In genomic region chr4:44973450-44973849, GRCm38 (mm10) we compare ENCODE assay signal across 8 mouse cellular contexts. TPM values are rescaled to one million over a fixed set of nuclear protein-coding genes. Genes with fewer than 3 reads are reported as not detected.
A peak's percentile ranks its signal among the peaks of the same experiment; 100 is the strongest.
DNase-seq lines count a peak whose midpoint lies in the region; ATAC-seq and TF ChIP-seq lines count a peak whose summit lies in the region.

No protein-coding gene starts in this region.

- no peaks in the 10 kb centered on the region for H3K27me3 ChIP-seq in MEL (ENCODE audit: control insufficient read depth in 1 of 2, insufficient read depth in 2 of 2, low read length in 2 of 2)
- H3K27me3 ChIP-seq in cerebellum, adult 2 months (ENCODE audit: control insufficient read depth, insufficient read depth, low read length): no peaks in the 10 kb centered on the region
- no peaks in the 10 kb centered on the region for H3K27me3 ChIP-seq in forebrain, postnatal 0 days (ENCODE audit: insufficient read depth, low read length)

- no peaks in the 10 kb centered on the region for H3K79me2 ChIP-seq in MEL (ENCODE audit: control insufficient read depth, insufficient read depth, low read length, poor library complexity)

- no peaks in the 10 kb centered on the region for H3K9me3 ChIP-seq in MEL (replicated peaks; ENCODE audit: insufficient read depth, low read length)
- no peaks in the 10 kb centered on the region for H3K9me3 ChIP-seq in forebrain, postnatal 0 days (ENCODE audit: low read length)

- TF ChIP-seq RAD21 in MEL (IDR thresholded peaks at IDR 0.05; ENCODE audit: low read depth, low read length): peak; percentile 80

- peak; percentile 85 for ATAC-seq in forebrain, postnatal 0 days
- ATAC-seq in neutrophil, adult 5-6 weeks (ENCODE audit: extremely low read depth, insufficient number of reproducible peaks, low FRiP score, poor library complexity, severe bottlenecking): peak; percentile 76

- 12% methylated on average over 9 of the region's 9 CpGs for whole genome bisulfite sequencing in cerebellum, adult 2 months
- WGBS in forebrain, postnatal 0 days: 13% methylated on average over 9 of the region's 9 CpGs

- peaks cover 0 to 4% of the 10 kb centered on the region in 2 experiments; a peak in 1 of 4 replicates for H3K4me1 ChIP-seq in MEL (ENCODE audit: control insufficient read depth in 1 of 2, insufficient read depth in 2 of 2, low read length in 2 of 2)
- peaks cover 8% of the 10 kb centered on the region for H3K4me1 ChIP-seq in cerebellum, adult 2 months (ENCODE audit: control insufficient read depth, insufficient read depth, low read length)
- peaks cover 5% of the 10 kb centered on the region; the same call in 1 of the 2 replicates for H3K4me1 ChIP-seq in forebrain, postnatal 0 days (ENCODE audit: insufficient read depth)

- no peak overlapping the region for H3K9ac ChIP-seq in MEL (ENCODE audit: control insufficient read depth, low read depth, low read length, poor library complexity, severe bottlenecking)
- H3K9ac ChIP-seq in forebrain, postnatal 0 days: no peak overlapping the region

- peak overlapping the region; percentile 27; the same call in 1 of the 2 replicates for H3K4me2 ChIP-seq in forebrain, postnatal 0 days (ENCODE audit: low read depth)

- intact Hi-C loops in heart, postnatal 36 days (cut with DNase I): loop anchor here (2.0 to 5.0 kb wide), 2 partner anchors 216 to 307 kb away; partner anchors contain the start of gene Zcchc7

- H3K27ac ChIP-seq in MEL (ENCODE audit: control insufficient read depth, low read depth, low read length): no peak overlapping the region
- peak overlapping the region; percentile 0; the same call in 1 of the 2 replicates for H3K27ac ChIP-seq in cerebellum, adult 2 months (ENCODE audit: insufficient read depth, low read length)
- no peak overlapping the region for H3K27ac ChIP-seq in forebrain, postnatal 0 days (ENCODE audit: low read depth, low read length)

- 0 out of 4 replicates have a peak, but pooled peaks of 1 of the 2 experiments have one; percentile 19 for TF ChIP-seq POLR2A in MEL (IDR thresholded peaks at IDR 0.05; ENCODE audit: control insufficient read depth in 1 of 2, insufficient read depth in 1 of 2, low read depth in 1 of 2, low read length in 2 of 2, poor library complexity in 1 of 2)
- 0 out of 2 replicates have a peak, but pooled peaks have one; percentile 17 for TF ChIP-seq POLR2A in cerebellum, adult 2 months (IDR thresholded peaks at IDR 0.05; ENCODE audit: borderline replicate concordance, insufficient read depth, low read length)

- no peaks in the 10 kb centered on the region for H3K36me3 ChIP-seq in MEL (ENCODE audit: control insufficient read depth in 1 of 2, insufficient read depth in 2 of 2, low read length in 2 of 2)
- H3K36me3 ChIP-seq in forebrain, postnatal 0 days (ENCODE audit: insufficient read depth): no peaks in the 10 kb centered on the region

- peak in 1 of 2 experiments; percentile 71; a peak in 2 of 4 replicates for TF ChIP-seq EP300 in MEL (IDR thresholded peaks at IDR 0.05; ENCODE audit: low read depth in 1 of 2, low read length in 2 of 2)

- peak; percentile 92 for DNase-seq in MEL (ENCODE audit: low read depth, low spot score)
- DNase-seq in cerebellum, adult 2 months: peak; percentile 85 to 87
- peak; percentile 80 for DNase-seq in forebrain, postnatal 0 days
- peak; percentile 81 to 87 for DNase-seq in heart, postnatal 36 days
- peak; percentile 90 to 96 for DNase-seq in layer of hippocampus, adult 18-20 months (ENCODE audit: low spot score in 2 of 2)
- DNase-seq in lung, adult 18-20 months: peak; percentile 84 to 90
- peak; percentile 80 for DNase-seq in testis, postnatal 14 days (ENCODE audit: low spot score)

- TF ChIP-seq CTCF in MEL (IDR thresholded peaks at IDR 0.05 in 2 of 3, conservative IDR thresholded peaks at IDR 0.05 in 1 of 3; ENCODE audit: control insufficient read depth in 1 of 3, insufficient read depth in 1 of 3, low read depth in 2 of 3, low read length in 3 of 3, poor library complexity in 1 of 3, severe bottlenecking in 1 of 3): peak; percentile 96 to 100 (median 97)
- peak; percentile 98 for TF ChIP-seq CTCF in cerebellum, adult 2 months (IDR thresholded peaks at IDR 0.05; ENCODE audit: borderline replicate concordance, insufficient read depth, low read depth, low read length)
- peak; percentile 85 for TF ChIP-seq CTCF in forebrain, postnatal 0 days (IDR thresholded peaks at IDR 0.05; ENCODE audit: low read depth)

- H3K4me3 ChIP-seq in MEL (ENCODE audit: control insufficient read depth in 1 of 2, insufficient read depth in 1 of 2, low read depth in 2 of 2, low read length in 2 of 2): peak overlapping the region in 1 of 2 experiments; percentile 22; a peak in 2 of 4 replicates
- H3K4me3 ChIP-seq in cerebellum, adult 2 months (replicated peaks; ENCODE audit: insufficient read depth, low read depth, low read length): peak overlapping the region; percentile 68
- H3K4me3 ChIP-seq in forebrain, postnatal 0 days (ENCODE audit: low read depth, low read length): no peak overlapping the region

TF ChIP-seq in MEL, 35 proteins besides CTCF, POLR2A, EP300 and RAD21 (continues in another document):
- TF ChIP-seq UBTF (IDR thresholded peaks at IDR 0.05; ENCODE audit: borderline replicate concordance, insufficient read depth, low read depth, low read length) (no peak), TBP (IDR thresholded peaks at IDR 0.05; ENCODE audit: low read depth, low read length) (peak; percentile 65; the same call in 1 of the 2 replicates), SMC3 (IDR thresholded peaks at IDR 0.05; ENCODE audit: low read depth, low read length) (peak; percentile 87), GABPA (IDR thresholded peaks at IDR 0.05; ENCODE audit: low read depth, low read length) (no peak), ZNF384 (IDR thresholded peaks at IDR 0.05; ENCODE audit: low read depth, low read length) (no peak), ELF1 (IDR thresholded peaks at IDR 0.05; ENCODE audit: low read depth, low read length) (no peak), ZC3H11A (IDR thresholded peaks at IDR 0.05; ENCODE audit: low read depth, low read length) (peak; percentile 36; the same call in 1 of the 2 replicates), JUND (IDR thresholded peaks at IDR 0.05; ENCODE audit: low read depth, low read length) (no peak), USF1 (IDR thresholded peaks at IDR 0.05; ENCODE audit: low read depth, low read length) (no peak), SIN3A (IDR thresholded peaks at IDR 0.05; ENCODE audit: low read length) (peak; percentile 86), MEF2A (IDR thresholded peaks at IDR 0.05; ENCODE audit: extremely low read depth, insufficient replicate concordance, low read depth, low read length, poor library complexity, severe bottlenecking) (no peak), RCOR1 (IDR thresholded peaks at IDR 0.05; ENCODE audit: low read depth, low read length) (peak; percentile 60; the same call in 1 of the 2 replicates), MYC (IDR thresholded peaks at IDR 0.05; ENCODE audit: low read depth, low read length) (no peak), ZMIZ1 (IDR thresholded peaks at IDR 0.05; ENCODE audit: low read depth, low read length) (no peak), USF2 (IDR thresholded peaks at IDR 0.05; ENCODE audit: borderline replicate concordance in 1 of 2, insufficient read depth in 1 of 2, low read depth in 1 of 2, low read length in 2 of 2) (no peak), MAZ (IDR thresholded peaks at IDR 0.05; ENCODE audit: low read depth, low read length) (0 out of 2 replicates have a peak, but pooled peaks have one; percentile 43), NELFE (IDR thresholded peaks at IDR 0.05; ENCODE audit: low read depth, low read length) (no peak), NRF1 (IDR thresholded peaks at IDR 0.05; ENCODE audit: insufficient read depth, low read depth, low read length, poor library complexity, severe bottlenecking) (no peak), MAFK (IDR thresholded peaks at IDR 0.05; ENCODE audit: borderline replicate concordance, low read depth, low read length) (no peak), ZKSCAN1 (IDR thresholded peaks at IDR 0.05; ENCODE audit: low read depth, low read length) (no peak), POLR2AphosphoS5 (IDR thresholded peaks at IDR 0.05; ENCODE audit: borderline replicate concordance, low read depth, low read length) (no peak), POLR2AphosphoS2 (IDR thresholded peaks at IDR 0.05; ENCODE audit: low read length) (no peak)

RNA-seq across cellular contexts. Expression of gene Grhpr, which starts 7.7 kb away (rescaled TPM):
- total RNA-seq in MEL (2012; rRNA removed): 27.3 and 43.0 TPM in 2 replicates
- 10 to 100 TPM in 1 of 2 experiments, not detected in 1; 76.4 TPM for polyA plus RNA-seq in MEL (2012; ENCODE audit: insufficient read depth in 1 of 2, insufficient read length in 2 of 2, low read depth in 1 of 2, low replicate concordance in 2 of 2, missing spikeins in 1 of 2)
- 52.0 and 57.4 TPM in 2 replicates for polyA plus RNA-seq in cerebellum, adult 2 months (2012; rRNA removed)
- total RNA-seq in forebrain, postnatal 0 days (2014; rRNA removed): 13.5 and 18.2 TPM in 2 replicates
- polyA plus RNA-seq in forebrain, postnatal 0 days (2015; fragmentation: Nextera tagmentation; extraction: Ambion mirVana): 22.9 and 25.6 TPM in 2 replicates
- total RNA-seq in heart, postnatal 36 days (2021): 10 to 100 TPM; 36.9 to 41.9 TPM
- 10 to 100 TPM; 31.1 to 34.2 TPM for total RNA-seq in layer of hippocampus, adult 18-20 months (2021)
- total RNA-seq in neutrophil, adult 5-6 weeks (2017): 2.9 and 6.6 TPM in 2 replicates

RNA-seq across cellular contexts. Expression of gene Zbtb5, which starts 38.8 kb away (rescaled TPM):
- 7.8 and 9.1 TPM in 2 replicates for total RNA-seq in MEL (2012; rRNA removed)
- polyA plus RNA-seq in MEL (2012; ENCODE audit: insufficient read depth in 1 of 2, insufficient read length in 2 of 2, low read depth in 1 of 2, low replicate concordance in 2 of 2, missing spikeins in 1 of 2): 10 to 100 TPM in 1 of 2 experiments, not detected in 1; 10.2 TPM
- polyA plus RNA-seq in cerebellum, adult 2 months (2012; rRNA removed): 9.8 and 11.4 TPM in 2 replicates
- 44.5 and 49.7 TPM in 2 replicates for total RNA-seq in forebrain, postnatal 0 days (2014; rRNA removed)
- polyA plus RNA-seq in forebrain, postnatal 0 days (2015; fragmentation: Nextera tagmentation; extraction: Ambion mirVana): 28.7 and 32.1 TPM in 2 replicates
- 1 to 10 TPM; 6.0 to 6.1 TPM for total RNA-seq in heart, postnatal 36 days (2021)
- total RNA-seq in layer of hippocampus, adult 18-20 months (2021): 1 to 10 TPM; 8.3 to 8.8 TPM
- total RNA-seq in neutrophil, adult 5-6 weeks (2017): 16.7 and 17.0 TPM in 2 replicates

RNA-seq across cellular contexts. Expression of gene Polr1e, which starts 44.9 kb away (rescaled TPM):
- total RNA-seq in MEL (2012; rRNA removed): 35.4 and 40.8 TPM in 2 replicates
- 10 to 100 TPM in 1 of 2 experiments, not detected in 1; 51.5 TPM for polyA plus RNA-seq in MEL (2012; ENCODE audit: insufficient read depth in 1 of 2, insufficient read length in 2 of 2, low read depth in 1 of 2, low replicate concordance in 2 of 2, missing spikeins in 1 of 2)
- polyA plus RNA-seq in cerebellum, adult 2 months (2012; rRNA removed): 11.5 and 11.7 TPM in 2 replicates
- 13.4 and 16.5 TPM in 2 replicates for total RNA-seq in forebrain, postnatal 0 days (2014; rRNA removed)
- 23.7 and 25.0 TPM in 2 replicates for polyA plus RNA-seq in forebrain, postnatal 0 days (2015; fragmentation: Nextera tagmentation; extraction: Ambion mirVana)
- total RNA-seq in heart, postnatal 36 days (2021): 10 to 100 TPM; 21.9 to 24.8 TPM
- 10 to 100 TPM in 1 of 2 experiments, 1 to 10 TPM in 1; 9.9 to 10.8 TPM for total RNA-seq in layer of hippocampus, adult 18-20 months (2021)
- total RNA-seq in neutrophil, adult 5-6 weeks (2017): 16.3 and 22.0 TPM in 2 replicates
